Mouse (Mus musculus) stomach, postnatal 0 days (tissue): ENCODE data around the gene Fzd1. TPM values are rescaled to one million over a fixed set of nuclear protein-coding genes. Genes with fewer than 3 reads are reported as not detected.

Source experiments
- ATAC-seq: fragments of 200-750 bp; cut with Nextera tagmentation; 2 replicates; pipeline ENCODE4 v1.8.0; 2017; ENCODE audit not compliant: low FRiP score, low TSS enrichment
- DNase-seq: peaks from one replicate; pipeline ENCODE4 v3.0.0-alpha.2; 2016; ENCODE audit warnings: low spot score
- H3K27ac ChIP-seq: fragments of 300-500 bp; sonication (generic); replicated peaks from 2 replicates; pipeline ENCODE4 v1.5.1; 2014; ENCODE audit warnings: mild to moderate bottlenecking, control low read depth
- H3K27me3 ChIP-seq: fragments of 300-500 bp; sonication (generic); 2 replicates; pipeline ENCODE4 v1.6.1; 2014; ENCODE audit warnings: low read length; ENCODE audit not compliant: control insufficient read depth, insufficient read depth
- H3K36me3 ChIP-seq: fragments of 300-500 bp; sonication (generic); 2 replicates; pipeline ENCODE4 v1.6.1; 2014; ENCODE audit warnings: low read length, mixed read lengths; ENCODE audit not compliant: control insufficient read depth, insufficient read depth
- H3K4me1 ChIP-seq: fragments of 300-500 bp; sonication (generic); replicated peaks from 2 replicates; pipeline ENCODE4 v1.6.1; 2014; ENCODE audit warnings: antibody characterized with exemption; ENCODE audit not compliant: control insufficient read depth, insufficient read depth
- H3K4me2 ChIP-seq: fragments of 300-500 bp; sonication (generic); replicated peaks from 2 replicates; pipeline ENCODE4 v1.6.1; 2014; ENCODE audit warnings: low read depth, mild to moderate bottlenecking, control low read depth, moderate library complexity
- H3K4me3 ChIP-seq: fragments of 300-500 bp; sonication (generic); 2 replicates; pipeline ENCODE4 v1.5.1; 2014; ENCODE audit warnings: low read depth, low read length, control low read depth
- H3K9ac ChIP-seq: fragments of 300-500 bp; sonication (generic); 2 replicates; pipeline ENCODE4 v1.6.1; 2014; ENCODE audit warnings: mild to moderate bottlenecking, low read length, control low read depth, mixed read lengths
- H3K9me3 ChIP-seq: fragments of 300-500 bp; sonication (generic); 2 replicates; pipeline ENCODE4 v1.6.1; 2016; ENCODE audit warnings: low read length; ENCODE audit not compliant: control insufficient read depth
- CTCF ChIP-seq: IDR thresholded peaks from 2 replicates; pipeline ENCODE4 v1.5.1; 2016; ENCODE audit warnings: antibody characterized with exemption, low read depth, mild to moderate bottlenecking, moderate library complexity
- EP300 ChIP-seq: optimal IDR thresholded peaks from 2 replicates; pipeline ENCODE3; 2016; ENCODE audit warnings: antibody characterized with exemption
- whole genome bisulfite sequencing: fragments of 180-500 bp; shearing (Covaris S2); extraction: QIAGEN DNeasy Blood & Tissue Kit; methylation state at CpG from one replicate; pipeline ENCODE4 v1.1.7; 2014; 5-methylcytosine and 5-hydroxymethylcytosine counted together
- polyA plus RNA-seq: library from polyadenylated mRNA; unstranded; fragments of >200 nt; fragmentation: Nextera tagmentation; extraction: Ambion mirVana; gene quantifications from 2 replicates; pipeline ENCODE4 v1.2.1, GENCODE M21; 2015

Fzd1 gene
- polyA plus RNA-seq, 1 experiment from 2014 or later = 18.5 TPM

DNA sequence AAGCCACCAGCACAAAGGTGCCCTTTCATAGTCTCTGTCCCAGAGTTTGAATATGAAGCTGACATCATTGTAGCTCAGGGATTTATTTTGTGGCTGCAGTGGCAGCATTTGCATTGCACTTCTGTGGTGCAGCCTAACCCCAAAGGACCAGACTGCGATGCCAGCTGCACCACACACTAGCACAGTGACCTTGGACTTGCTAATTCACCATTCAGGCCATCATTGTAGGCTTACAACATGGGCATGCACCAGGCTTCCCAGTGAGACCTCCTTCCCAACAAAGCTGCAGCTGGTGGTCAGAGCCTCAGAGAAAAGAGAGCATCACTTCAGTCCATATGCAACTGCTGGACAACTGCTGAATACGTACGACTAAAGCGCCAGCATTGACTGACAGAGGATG is 32.4 kb upstream of the Fzd1 start:
- H3K36me3 ChIP-seq = no peaks in the 10 kb centered on the region
- WGBS = 94% methylated on average over 4 of the region's 4 CpGs

DNA sequence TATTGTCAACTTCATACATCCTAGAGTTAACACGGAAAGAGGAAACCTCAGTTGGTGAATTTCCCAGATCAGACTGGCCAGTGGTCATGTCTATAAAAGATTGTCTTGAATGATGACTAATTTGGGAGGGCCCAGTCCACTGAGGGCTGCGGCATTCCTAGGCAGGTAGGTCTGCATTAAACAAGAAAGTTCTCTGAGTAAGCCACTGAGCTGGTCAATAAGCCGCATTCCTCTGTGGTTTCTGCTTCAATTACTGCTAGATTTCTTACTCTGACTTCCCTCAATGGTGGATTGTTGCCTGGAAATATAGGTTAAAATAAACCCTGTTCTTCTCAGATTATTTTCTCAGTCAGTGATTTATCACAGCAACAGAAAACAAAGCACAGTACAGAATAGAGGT is 30.6 kb upstream of the Fzd1 start:
- DNase-seq (no peak), ATAC-seq (no peak)
- Histone ChIP-seq H3K27me3 (no peaks in the 10 kb centered on the region), H3K9ac (no peak overlapping the region), H3K4me2 (no peak overlapping the region), H3K27ac (no peak overlapping the region), H3K4me1 (no peaks in the 10 kb centered on the region), H3K4me3 (no peak overlapping the region), H3K9me3 (no peaks in the 10 kb centered on the region), H3K36me3 (no peaks in the 10 kb centered on the region)
- TF ChIP-seq EP300 (no peak), CTCF (no peak)
- 80% methylated on average over 3 of the region's 3 CpGs for WGBS

More for the DNA sequence above, 32.4 kb upstream of the Fzd1 start:
- ATAC-seq (no peak), DNase-seq (no peak)
- H3K27me3 ChIP-seq = no peaks in the 10 kb centered on the region
- H3K9ac ChIP-seq = no peak overlapping the region
- no peak overlapping the region for H3K27ac ChIP-seq
- H3K9me3 ChIP-seq = no peaks in the 10 kb centered on the region
- no peak overlapping the region for H3K4me3 ChIP-seq
- TF ChIP-seq CTCF (no peak), EP300 (no peak)
- H3K4me2 ChIP-seq = no peak overlapping the region
- H3K4me1 ChIP-seq = no peaks in the 10 kb centered on the region

DNA sequence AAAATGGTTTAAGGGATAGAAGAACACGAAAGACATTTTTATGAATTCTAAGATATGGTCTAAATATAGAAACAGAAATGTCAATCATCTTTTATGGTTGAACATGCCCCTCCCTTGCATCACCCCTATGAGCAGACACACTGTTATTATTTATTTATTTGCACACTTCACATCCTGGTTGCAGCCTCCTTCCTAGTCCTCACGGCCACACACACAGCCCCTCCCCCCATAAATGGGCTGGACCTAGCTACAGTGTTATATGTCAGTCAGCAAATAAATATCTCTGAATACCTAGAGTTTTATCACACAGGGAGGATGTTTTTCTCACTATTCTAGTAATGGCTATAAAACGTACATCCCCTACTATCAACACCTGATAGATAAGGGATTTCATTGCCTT is 29.0 kb upstream of the Fzd1 start:
- no peak for ATAC-seq
- Histone ChIP-seq H3K4me2 (no peak overlapping the region), H3K4me3 (no peak overlapping the region), H3K9ac (no peak overlapping the region), H3K9me3 (no peaks in the 10 kb centered on the region), H3K27me3 (no peaks in the 10 kb centered on the region), H3K36me3 (no peaks in the 10 kb centered on the region), H3K27ac (no peak overlapping the region), H3K4me1 (no peaks in the 10 kb centered on the region)
- 55% methylated on average over 3 of the region's 3 CpGs for WGBS
- no peak for TF ChIP-seq EP300
- TF ChIP-seq CTCF = no peak
- DNase-seq = no peak

DNA sequence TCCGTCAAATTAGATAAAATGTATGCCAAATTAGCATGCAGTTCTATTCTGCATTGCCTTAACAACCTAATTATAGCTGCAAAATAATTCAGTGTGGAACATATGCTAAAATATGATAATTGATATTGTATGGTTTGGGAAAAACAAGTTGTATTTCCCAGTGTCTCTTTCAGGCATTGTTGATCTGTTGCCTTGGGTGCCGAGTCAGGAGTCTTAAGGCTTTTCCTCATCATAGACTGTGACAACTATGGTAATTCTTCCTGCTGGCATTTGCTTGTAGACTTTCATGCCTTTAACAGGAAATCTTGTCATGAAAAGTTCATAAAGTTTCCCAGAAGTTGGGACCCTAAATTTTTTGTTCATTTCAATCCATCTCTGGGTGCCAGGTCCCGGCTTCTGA is 20.4 kb upstream of the Fzd1 start:
- ATAC-seq = no peak
- WGBS = 89% methylated on average over 3 of the region's 3 CpGs

DNA sequence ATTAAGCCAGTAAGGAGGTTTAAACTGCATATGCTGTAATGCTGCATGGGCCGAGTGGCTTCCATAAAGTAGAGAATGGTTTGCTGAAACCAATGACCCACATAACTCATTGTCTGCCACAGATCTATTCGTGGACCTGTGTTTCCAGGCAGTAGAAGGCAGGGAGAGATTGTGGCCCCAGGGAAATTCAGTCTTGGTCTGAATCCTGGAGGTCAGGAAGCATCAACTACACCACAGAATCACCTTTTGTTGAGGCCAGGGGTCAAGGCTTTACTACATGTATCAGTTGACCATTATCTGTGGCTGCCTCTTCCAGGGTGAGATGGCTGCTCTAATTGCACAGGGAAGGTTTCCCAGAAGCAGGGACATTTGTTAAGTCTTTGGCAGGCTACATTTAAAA is 18.7 kb upstream of the Fzd1 start:
- 42% methylated on average over 2 of the region's 2 CpGs for WGBS
- no peak overlapping the region for H3K27ac ChIP-seq
- no peak for DNase-seq

More for the DNA sequence above, 20.4 kb upstream of the Fzd1 start:
- TF ChIP-seq CTCF (no peak), EP300 (no peak)
- Histone ChIP-seq H3K4me1 (no peaks in the 10 kb centered on the region), H3K27me3 (no peaks in the 10 kb centered on the region), H3K36me3 (no peaks in the 10 kb centered on the region), H3K27ac (no peak overlapping the region), H3K9me3 (no peaks in the 10 kb centered on the region), H3K9ac (no peak overlapping the region), H3K4me3 (no peak overlapping the region), H3K4me2 (no peak overlapping the region)
- no peak for DNase-seq

DNA sequence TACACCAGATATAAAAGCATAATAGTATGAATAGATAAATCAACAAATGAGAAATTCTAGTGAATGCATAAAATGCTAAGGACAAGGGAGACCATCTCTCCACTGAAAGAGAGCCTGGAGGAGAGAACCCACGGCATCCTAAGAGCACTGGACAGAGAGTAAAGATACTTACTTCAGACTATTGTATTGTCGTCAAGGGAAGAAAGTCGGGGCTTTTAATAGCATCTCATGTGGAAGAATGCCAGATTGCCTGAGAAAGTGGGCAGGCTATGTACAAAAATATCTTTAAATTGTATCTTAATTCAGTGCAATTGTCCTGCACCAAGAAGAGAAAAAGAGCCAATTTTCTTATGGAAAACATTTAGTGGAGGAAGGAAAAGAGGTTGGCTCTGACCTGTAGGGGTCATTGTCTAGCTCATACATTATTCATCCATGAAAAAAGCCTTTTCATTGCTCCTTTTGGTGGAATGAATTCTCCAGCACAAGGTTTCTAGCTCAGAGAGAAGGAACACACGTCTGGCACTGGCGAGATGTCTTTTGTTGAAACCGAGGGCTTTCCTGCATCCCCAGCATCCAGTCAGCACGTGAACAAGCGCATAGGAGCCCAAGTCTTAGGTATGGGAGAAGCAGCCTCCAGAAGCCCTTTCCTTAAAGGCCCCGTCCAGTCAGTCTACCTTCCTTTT is 15.4 kb upstream of the Fzd1 start:
- Histone ChIP-seq H3K27ac (no peak overlapping the region), H3K9ac (no peak overlapping the region), H3K9me3 (no peaks in the 10 kb centered on the region), H3K27me3 (no peaks in the 10 kb centered on the region), H3K4me2 (no peak overlapping the region), H3K36me3 (no peaks in the 10 kb centered on the region), H3K4me1 (no peaks in the 10 kb centered on the region), H3K4me3 (no peak overlapping the region)
- TF ChIP-seq EP300 (no peak), CTCF (no peak)
- DNase-seq = no peak
- 67% methylated on average over 9 of the region's 9 CpGs for WGBS
- ATAC-seq = no peak

More for the DNA sequence above, 18.7 kb upstream of the Fzd1 start:
- Histone ChIP-seq H3K4me1 (no peaks in the 10 kb centered on the region), H3K9me3 (no peaks in the 10 kb centered on the region), H3K27me3 (no peaks in the 10 kb centered on the region), H3K4me3 (no peak overlapping the region), H3K36me3 (no peaks in the 10 kb centered on the region), H3K9ac (no peak overlapping the region), H3K4me2 (no peak overlapping the region)
- no peak for ATAC-seq
- TF ChIP-seq EP300 (no peak), CTCF (no peak)
